25 mouse cellular contexts compared by ENCODE assay signal in genomic region chr5:132131948-132132347, GRCm38 (mm10).
DNase-seq lines count a peak whose midpoint lies in the region; ATAC-seq and TF ChIP-seq lines count a peak whose summit lies in the region.
"Had no signal": no experiment of that assay in that cellular context is flagged by ENCODE, and none has a peak within 500 bp of the region (broad histone marks: within the 10 kb centered on the region; RNA-seq: fewer than 3 reads in every experiment).

No protein-coding gene starts in this region.

- H3K9ac ChIP-seq in hindbrain, postnatal 0 days (replicated peaks; ENCODE audit: low read length): no peak overlapping the region
- H3K9ac ChIP-seq: forebrain, postnatal 0 days; heart, embryonic 15.5 days; hindbrain, embryonic 15.5 days; intestine, embryonic 15.5 days; liver, postnatal 0 days had no signal

- no peak for ATAC-seq in hindbrain, postnatal 0 days
- ATAC-seq: CD4-positive, CD25-positive, alpha-beta regulatory T cell, adult 4 months; forebrain, postnatal 0 days; intestine, embryonic 15.5 days; liver, postnatal 0 days had no signal

- 97% methylated on average over 3 of the region's 3 CpGs for WGBS in hindbrain, postnatal 0 days

- H3K27me3 ChIP-seq in hindbrain, postnatal 0 days (ENCODE audit: insufficient read depth, low read length): no peaks in the 10 kb centered on the region
- H3K27me3 ChIP-seq: heart, embryonic 15.5 days; hindbrain, embryonic 15.5 days; intestine, embryonic 15.5 days had no signal

- no peak overlapping the region for H3K4me2 ChIP-seq in hindbrain, postnatal 0 days (ENCODE audit: low read depth, low read length)
- H3K4me2 ChIP-seq: heart, embryonic 15.5 days; hindbrain, embryonic 15.5 days; intestine, embryonic 15.5 days had no signal

- intact Hi-C loops in left cerebral cortex, postnatal 10 days (cut with DNase I): no loop called here

- no peak for TF ChIP-seq CTCF in layer of hippocampus, adult 2 months (conservative IDR thresholded peaks at IDR 0.05)
- no peak for TF ChIP-seq CTCF in hindbrain, postnatal 0 days (IDR thresholded peaks at IDR 0.05; ENCODE audit: low read depth)

- H3K36me3 ChIP-seq in hindbrain, postnatal 0 days (ENCODE audit: insufficient read depth, low read length): no peaks in the 10 kb centered on the region
- H3K36me3 ChIP-seq: forebrain, embryonic 10.5 days; heart, embryonic 15.5 days; hindbrain, embryonic 15.5 days; intestine, embryonic 15.5 days; midbrain, embryonic 10.5 days had no signal

- no peaks in the 10 kb centered on the region for H3K4me1 ChIP-seq in hindbrain, postnatal 0 days (ENCODE audit: insufficient read depth, low read length)
- H3K4me1 ChIP-seq: intestine, embryonic 15.5 days had no signal

- DNase-seq in layer of hippocampus, adult 9-11 months: peak; percentile 13
- no peak for DNase-seq in layer of hippocampus, postnatal 25 days (ENCODE audit: extremely low spot score in 1 of 2, low spot score in 1 of 2)
- DNase-seq in frontal cortex, postnatal 14 days (ENCODE audit: low spot score in 2 of 2): peak; percentile 22 to 32
- DNase-seq in left cerebral cortex, postnatal 10 days (ENCODE audit: extremely low spot score in 1 of 2, low spot score in 2 of 2): peak; percentile 32 to 36
- DNase-seq in right cerebral cortex, postnatal 25 days: peak; percentile 26
- DNase-seq in adrenal gland, postnatal 25 days: no peak
- DNase-seq in layer of hippocampus, adult 2 months (ENCODE audit: low spot score in 2 of 2): no peak
- no peak for DNase-seq in hindbrain, postnatal 0 days (ENCODE audit: low spot score)
- DNase-seq: cerebellum, adult 11-12 months; cerebellum, postnatal 10 days; forebrain, postnatal 0 days; gastrocnemius, postnatal 25 days; heart, postnatal 4 days; kidney, adult 8-10 months; kidney, postnatal 36 days; liver, postnatal 0 days; lung, postnatal 10 days; thymus, adult 2 months; thymus, postnatal 4 days had no signal

- H3K4me3 ChIP-seq in layer of hippocampus, adult 2 months: no peak overlapping the region
- no peak overlapping the region for H3K4me3 ChIP-seq in hindbrain, postnatal 0 days (ENCODE audit: low read length)
- H3K4me3 ChIP-seq: forebrain, embryonic 10.5 days; heart, embryonic 15.5 days; hindbrain, embryonic 15.5 days; intestine, embryonic 15.5 days; midbrain, embryonic 10.5 days had no signal

- H3K9me3 ChIP-seq in hindbrain, postnatal 0 days (ENCODE audit: low read length): no peaks in the 10 kb centered on the region
- H3K9me3 ChIP-seq: forebrain, embryonic 10.5 days; heart, embryonic 15.5 days; hindbrain, embryonic 15.5 days; intestine, embryonic 15.5 days; midbrain, embryonic 10.5 days had no signal

- no peak overlapping the region for H3K27ac ChIP-seq in layer of hippocampus, adult 2 months
- H3K27ac ChIP-seq in hindbrain, postnatal 0 days: no peak overlapping the region
- H3K27ac ChIP-seq: forebrain, embryonic 10.5 days; heart, embryonic 15.5 days; hindbrain, embryonic 15.5 days; intestine, embryonic 15.5 days; midbrain, embryonic 10.5 days had no signal

Comparison
In these comparisons a context has a peak if more than half of its experiments do, and no peak if none do; other contexts are left out.
1. DNase-seq: peak in layer of hippocampus, adult 9-11 months (single experiment), frontal cortex, postnatal 14 days (2 of 2), left cerebral cortex, postnatal 10 days (2 of 2) and right cerebral cortex, postnatal 25 days (single experiment); none in layer of hippocampus, postnatal 25 days (0 of 2), adrenal gland, postnatal 25 days (single experiment), layer of hippocampus, adult 2 months (0 of 2) and hindbrain, postnatal 0 days (single experiment).